Mouse (Mus musculus): Measurements from ENCODE around the gene Wipf3.

DNA sequence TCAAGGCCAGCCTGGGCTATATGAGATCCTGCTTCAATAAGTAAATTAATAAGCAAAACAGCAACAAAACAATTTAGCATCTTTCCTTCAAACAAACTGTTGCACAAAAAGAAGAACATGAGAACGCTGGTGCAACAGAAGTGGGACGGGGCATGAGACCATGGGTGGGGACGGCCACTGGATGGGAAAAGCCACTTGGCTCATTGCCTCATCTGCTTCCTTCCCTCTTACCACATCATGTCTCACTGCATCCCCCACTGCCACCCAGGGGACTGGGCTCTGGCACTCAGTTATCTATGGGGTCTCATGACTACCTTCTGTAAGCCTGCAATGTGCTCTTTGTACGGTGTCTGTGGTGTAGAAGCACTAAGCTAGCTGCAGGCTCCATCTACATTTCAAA is 106.1 kb downstream of the Wipf3 start:
- TF ChIP-seq CTCF (IDR thresholded peaks at IDR 0.05; ENCODE audit: borderline replicate concordance, insufficient read depth, low read length) (no peak), POLR2A (IDR thresholded peaks at IDR 0.05; ENCODE audit: low read depth, low read length) (no peak)

Data from embryonic fibroblast, embryonic 13.5 days (primary cell).